Mouse (Mus musculus) stomach, postnatal 0 days (tissue): ENCODE results near the gene Btnl9. TPM values are rescaled to one million over a fixed set of nuclear protein-coding genes. Genes with fewer than 3 reads are reported as not detected.
"Not testable (repeated sequence)": the region's sequence is repeated elsewhere in the genome, so short reads cannot be mapped to it uniquely, and the experiment has no call there.

Experiments
- ATAC-seq: fragments of 200-750 bp; cut with Nextera tagmentation; 2 replicates; pipeline ENCODE4 v1.8.0; 2017; ENCODE audit not compliant: low FRiP score, low TSS enrichment
- DNase-seq: peaks from one replicate; pipeline ENCODE4 v3.0.0-alpha.2; 2016; ENCODE audit warnings: low spot score
- H3K27ac ChIP-seq: fragments of 300-500 bp; sonication (generic); replicated peaks from 2 replicates; pipeline ENCODE4 v1.5.1; 2014; ENCODE audit warnings: mild to moderate bottlenecking, control low read depth
- H3K27me3 ChIP-seq: fragments of 300-500 bp; sonication (generic); 2 replicates; pipeline ENCODE4 v1.6.1; 2014; ENCODE audit warnings: low read length; ENCODE audit not compliant: control insufficient read depth, insufficient read depth
- H3K36me3 ChIP-seq: fragments of 300-500 bp; sonication (generic); 2 replicates; pipeline ENCODE4 v1.6.1; 2014; ENCODE audit warnings: low read length, mixed read lengths; ENCODE audit not compliant: control insufficient read depth, insufficient read depth
- H3K4me1 ChIP-seq: fragments of 300-500 bp; sonication (generic); replicated peaks from 2 replicates; pipeline ENCODE4 v1.6.1; 2014; ENCODE audit warnings: antibody characterized with exemption; ENCODE audit not compliant: control insufficient read depth, insufficient read depth
- H3K4me2 ChIP-seq: fragments of 300-500 bp; sonication (generic); replicated peaks from 2 replicates; pipeline ENCODE4 v1.6.1; 2014; ENCODE audit warnings: low read depth, mild to moderate bottlenecking, control low read depth, moderate library complexity
- H3K4me3 ChIP-seq: fragments of 300-500 bp; sonication (generic); 2 replicates; pipeline ENCODE4 v1.5.1; 2014; ENCODE audit warnings: low read depth, low read length, control low read depth
- H3K9ac ChIP-seq: fragments of 300-500 bp; sonication (generic); 2 replicates; pipeline ENCODE4 v1.6.1; 2014; ENCODE audit warnings: mild to moderate bottlenecking, low read length, control low read depth, mixed read lengths
- H3K9me3 ChIP-seq: fragments of 300-500 bp; sonication (generic); 2 replicates; pipeline ENCODE4 v1.6.1; 2016; ENCODE audit warnings: low read length; ENCODE audit not compliant: control insufficient read depth
- CTCF ChIP-seq: IDR thresholded peaks from 2 replicates; pipeline ENCODE4 v1.5.1; 2016; ENCODE audit warnings: antibody characterized with exemption, low read depth, mild to moderate bottlenecking, moderate library complexity
- EP300 ChIP-seq: optimal IDR thresholded peaks from 2 replicates; pipeline ENCODE3; 2016; ENCODE audit warnings: antibody characterized with exemption
- WGBS: fragments of 180-500 bp; shearing (Covaris S2); extraction: QIAGEN DNeasy Blood & Tissue Kit; methylation state at CpG from one replicate; pipeline ENCODE4 v1.1.7; 2014; 5-methylcytosine and 5-hydroxymethylcytosine counted together
- polyA plus RNA-seq: library from polyadenylated mRNA; unstranded; fragments of >200 nt; fragmentation: Nextera tagmentation; extraction: Ambion mirVana; gene quantifications from 2 replicates; pipeline ENCODE4 v1.2.1, GENCODE M21; 2015

The Btnl9 gene
- polyA plus RNA-seq, 1 experiment from 2014 or later: 0.44 TPM

DNA sequence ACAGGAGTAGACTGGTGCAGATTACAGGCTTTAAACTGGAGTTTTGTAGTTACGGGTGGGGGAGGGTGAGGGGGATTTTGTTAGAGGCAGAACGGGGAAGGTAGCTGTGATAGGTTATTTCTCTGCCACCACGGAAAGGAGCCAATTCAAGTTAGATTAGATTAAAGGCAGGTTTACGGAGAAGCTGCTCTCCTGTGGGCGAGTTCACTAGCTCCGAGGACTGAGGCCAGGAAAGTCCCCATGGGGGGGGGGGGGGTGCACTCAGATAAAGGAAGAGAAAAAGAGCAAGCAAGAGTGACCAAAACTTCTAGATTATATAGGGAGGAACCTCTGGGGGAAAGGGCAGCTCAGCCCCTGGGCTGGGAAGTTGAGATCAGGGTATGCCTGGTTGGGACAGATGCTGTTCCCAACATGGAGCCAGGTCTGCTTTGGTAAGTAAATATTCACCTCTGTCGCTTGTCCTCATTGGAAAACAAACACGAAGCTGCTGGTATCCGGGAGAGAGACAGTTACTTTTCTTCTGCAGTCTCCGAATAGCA lies 15.6 kb upstream of the Btnl9 start:
- H3K27ac ChIP-seq: peak overlapping the region; percentile 99
- DNase-seq (peak; percentile 50), ATAC-seq (peak; percentile 18)

DNA sequence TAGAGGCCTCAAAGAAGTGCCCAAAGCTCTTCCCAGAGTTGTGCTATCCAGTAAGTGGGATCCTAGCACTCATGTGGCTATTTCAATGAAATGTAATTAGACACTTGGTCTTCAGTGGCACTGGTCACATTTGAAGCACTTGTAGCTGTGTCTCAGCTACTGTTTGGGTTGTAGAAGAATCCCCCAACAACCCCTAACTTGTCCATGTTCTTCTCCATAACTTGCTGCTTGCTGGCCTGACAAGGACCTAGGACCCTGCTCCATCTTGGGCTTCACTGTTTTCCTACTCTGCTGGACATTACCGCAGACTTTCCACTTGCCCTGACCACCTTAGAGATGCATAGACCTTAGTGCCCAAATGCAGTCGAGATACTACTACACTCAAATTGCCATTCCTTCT lies 15.1 kb upstream of the Btnl9 start:
- H3K27me3 ChIP-seq: no peaks in the 10 kb centered on the region
- peak overlapping the region; percentile 93 for H3K9ac ChIP-seq
- H3K9me3 ChIP-seq: no peaks in the 10 kb centered on the region
- H3K27ac ChIP-seq: peak overlapping the region; percentile 99
- H3K4me2 ChIP-seq: peak overlapping the region; percentile 83
- H3K4me1 ChIP-seq: peaks cover 4% of the 10 kb centered on the region; the same call in 1 of the 2 replicates
- ATAC-seq (no peak), DNase-seq (no peak)
- peak overlapping the region; percentile 85 for H3K4me3 ChIP-seq
- no peak for TF ChIP-seq CTCF
- TF ChIP-seq EP300: no peak
- WGBS: 40% methylated on average over 2 of the region's 2 CpGs
- no peaks in the 10 kb centered on the region for H3K36me3 ChIP-seq

More for the DNA sequence above, 15.6 kb upstream of the Btnl9 start:
- H3K27me3 ChIP-seq: no peaks in the 10 kb centered on the region
- H3K4me3 ChIP-seq: peak overlapping the region; percentile 85
- peak overlapping the region; percentile 93 for H3K9ac ChIP-seq
- no peaks in the 10 kb centered on the region for H3K36me3 ChIP-seq
- H3K4me2 ChIP-seq: peak overlapping the region; percentile 83
- TF ChIP-seq EP300 (no peak), CTCF (no peak)
- no peaks in the 10 kb centered on the region for H3K9me3 ChIP-seq
- H3K4me1 ChIP-seq: peaks cover 4% of the 10 kb centered on the region; the same call in 1 of the 2 replicates
- under 1% methylated on average over 10 of the region's 10 CpGs for WGBS

DNA sequence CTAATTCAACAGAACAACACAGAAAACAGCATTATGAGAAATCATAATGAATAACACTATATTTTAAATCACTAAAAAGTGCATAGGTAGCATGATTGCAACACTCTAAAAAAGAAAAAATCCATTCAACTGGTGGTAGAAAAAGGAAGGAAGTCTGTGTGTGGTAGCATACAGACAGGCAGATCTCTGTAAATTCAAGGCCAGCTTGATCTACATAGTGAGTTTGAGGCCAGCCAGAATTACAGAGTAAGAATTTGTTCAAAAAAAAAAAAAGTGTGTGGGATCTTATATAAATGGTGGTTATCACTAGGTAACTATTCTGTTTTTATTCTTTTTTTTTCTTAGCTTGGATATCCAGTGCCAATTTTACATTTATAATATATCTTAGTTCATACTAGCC lies 14.2 kb upstream of the Btnl9 start:
- TF ChIP-seq CTCF (no peak), EP300 (no peak)
- Histone ChIP-seq H3K27me3 (no peaks in the 10 kb centered on the region), H3K36me3 (no peaks in the 10 kb centered on the region), H3K4me3 (no peak overlapping the region), H3K9me3 (no peaks in the 10 kb centered on the region), H3K4me2 (no peak overlapping the region), H3K27ac (no peak overlapping the region), H3K9ac (no peak overlapping the region), H3K4me1 (peaks cover 4% of the 10 kb centered on the region; the same call in 1 of the 2 replicates)
- ATAC-seq: no peak
- DNase-seq: no peak

DNA sequence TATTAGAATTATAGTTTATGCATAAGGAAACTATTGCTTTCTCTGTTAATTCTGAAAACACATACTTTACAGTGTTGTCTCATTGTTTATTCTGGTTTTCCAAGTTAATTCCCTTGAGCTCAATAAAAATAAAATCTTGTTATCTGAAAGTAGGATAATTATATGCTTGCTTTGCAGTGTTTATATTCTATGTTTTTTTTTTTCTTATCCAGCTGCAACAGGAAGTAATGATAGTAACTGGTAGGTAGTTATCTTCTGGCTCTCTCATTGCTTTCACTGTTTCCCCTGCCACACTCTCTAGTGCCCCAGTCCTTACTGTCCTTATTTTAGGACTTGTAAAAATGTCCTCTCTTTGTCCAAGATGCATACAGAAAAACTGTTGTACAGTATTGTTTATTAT lies 13.7 kb upstream of the Btnl9 start:
- DNase-seq: no peak
- Histone ChIP-seq H3K27me3 (no peaks in the 10 kb centered on the region), H3K9ac (no peak overlapping the region), H3K27ac (no peak overlapping the region), H3K4me2 (no peak overlapping the region), H3K4me3 (no peak overlapping the region), H3K4me1 (peaks cover 4% of the 10 kb centered on the region; the same call in 1 of the 2 replicates), H3K9me3 (no peaks in the 10 kb centered on the region), H3K36me3 (no peaks in the 10 kb centered on the region)
- no peak for ATAC-seq
- no peak for TF ChIP-seq CTCF
- TF ChIP-seq EP300: no peak

DNA sequence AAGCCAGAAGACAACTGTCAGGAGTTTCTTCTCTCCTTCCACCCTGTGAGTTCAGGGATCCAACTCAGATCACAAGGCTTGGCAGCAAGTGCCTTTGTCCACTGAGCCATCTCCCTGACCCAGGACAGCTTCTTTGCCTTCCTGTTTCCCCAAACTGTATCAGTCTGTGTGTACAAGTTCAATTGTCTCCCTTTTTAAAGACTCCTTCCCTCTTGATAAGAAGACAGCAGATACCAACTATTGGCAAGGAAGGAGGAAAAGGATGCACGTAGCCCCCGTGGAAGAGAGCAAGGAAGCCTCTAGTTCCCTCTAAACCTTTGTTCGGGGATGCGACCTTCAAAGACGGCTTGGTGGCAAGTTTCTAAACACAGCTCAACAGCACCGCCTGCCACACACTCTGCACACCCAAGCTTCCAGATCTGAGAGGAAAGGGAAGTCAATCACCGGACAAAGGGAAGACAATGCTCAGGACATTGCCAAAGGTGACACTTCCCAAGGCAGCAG lies 8.9 kb upstream of the Btnl9 start:
- no peak overlapping the region for H3K4me3 ChIP-seq
- no peak overlapping the region for H3K4me2 ChIP-seq
- H3K27me3 ChIP-seq: no peaks in the 10 kb centered on the region
- no peaks in the 10 kb centered on the region for H3K36me3 ChIP-seq
- no peak overlapping the region for H3K9ac ChIP-seq
- no peak for ATAC-seq
- WGBS: 70% methylated on average over 7 of the region's 7 CpGs
- no peak overlapping the region for H3K27ac ChIP-seq
- TF ChIP-seq EP300 (no peak), CTCF (peak; percentile 27; the same call in 1 of the 2 replicates)
- H3K9me3 ChIP-seq: no peaks in the 10 kb centered on the region
- no peak for DNase-seq
- no peaks in the 10 kb centered on the region for H3K4me1 ChIP-seq

DNA sequence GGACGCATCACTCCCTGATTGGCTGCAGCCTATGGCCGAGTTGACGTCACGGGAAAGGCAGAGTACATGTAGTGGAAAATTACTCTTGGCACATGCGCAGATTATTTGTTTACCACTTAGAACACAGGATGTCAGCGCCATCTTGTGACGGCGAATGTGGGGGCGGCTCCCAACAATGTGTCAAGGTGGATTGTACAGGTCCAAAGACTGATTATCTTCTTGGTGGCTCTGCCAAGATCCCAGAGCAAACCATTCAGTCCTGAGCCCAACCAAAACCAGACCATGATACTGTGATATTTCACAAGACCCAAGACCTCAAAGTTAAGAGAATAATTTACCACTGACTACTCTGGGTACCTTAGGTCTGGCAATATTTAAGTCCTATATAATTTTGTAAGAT lies 7.8 kb upstream of the Btnl9 start:
- H3K4me2 ChIP-seq, H3K4me3 ChIP-seq, H3K36me3 ChIP-seq, H3K9ac ChIP-seq, H3K9me3 ChIP-seq, H3K27ac ChIP-seq, H3K4me1 ChIP-seq, H3K27me3 ChIP-seq, DNase-seq, ATAC-seq: not testable (repeated sequence)
- WGBS: 89% methylated on average over 8 of the region's 9 CpGs
